Mouse (Mus musculus) neural tube, embryonic 15.5 days (tissue): ENCODE measurements around the gene Pla2g4f. TPM values are rescaled to one million over a fixed set of nuclear protein-coding genes. Genes with fewer than 3 reads are reported as not detected.

ENCODE experiments used
- ATAC-seq: fragments of 200-750 bp; cut with Nextera tagmentation; 2 replicates; pipeline ENCODE4 v1.8.0; 2017; ENCODE audit warnings: mild to moderate bottlenecking, moderate TSS enrichment, moderate library complexity; ENCODE audit not compliant: low FRiP score
- H3K27ac ChIP-seq: fragments of 300-500 bp; sonication (generic); replicated peaks from 2 replicates; pipeline ENCODE4 v1.5.1; 2015; ENCODE audit warnings: mild to moderate bottlenecking, inconsistent platforms
- H3K27me3 ChIP-seq: fragments of 300-500 bp; sonication (generic); replicated peaks from 2 replicates; pipeline ENCODE4 v1.6.1; 2015; ENCODE audit warnings: inconsistent platforms
- H3K36me3 ChIP-seq: fragments of 300-500 bp; sonication (generic); 2 replicates; pipeline ENCODE4 v1.6.1; 2015; ENCODE audit warnings: inconsistent platforms
- H3K4me1 ChIP-seq: fragments of 300-500 bp; sonication (generic); 2 replicates; pipeline ENCODE4 v1.6.1; 2015; ENCODE audit warnings: inconsistent platforms
- H3K4me2 ChIP-seq: fragments of 300-500 bp; sonication (generic); 2 replicates; pipeline ENCODE4 v1.6.1; 2015; ENCODE audit warnings: inconsistent platforms, mild to moderate bottlenecking, moderate library complexity
- H3K4me3 ChIP-seq: fragments of 300-500 bp; sonication (generic); replicated peaks from 2 replicates; pipeline ENCODE4 v1.5.1; 2015; ENCODE audit warnings: mild to moderate bottlenecking, inconsistent platforms
- H3K9ac ChIP-seq: fragments of 300-500 bp; sonication (generic); replicated peaks from 2 replicates; pipeline ENCODE4 v1.6.1; 2015; ENCODE audit warnings: mild to moderate bottlenecking, inconsistent platforms
- H3K9me3 ChIP-seq: fragments of 300-500 bp; sonication (generic); replicated peaks from 2 replicates; pipeline ENCODE4 v1.6.1; 2016; ENCODE audit warnings: inconsistent platforms
- whole genome bisulfite sequencing: fragments of 180-500 bp; shearing (Covaris S2); methylation state at CpG from one replicate; pipeline ENCODE4 v1.1.7; 2015; ENCODE audit warnings: mixed read lengths; 5-methylcytosine and 5-hydroxymethylcytosine counted together
- polyA plus RNA-seq: library from polyadenylated mRNA; unstranded; fragments of >200 nt; fragmentation: Nextera tagmentation; extraction: Ambion mirVana; gene quantifications from 2 replicates; pipeline ENCODE4 v1.2.1, GENCODE M21; 2015

The Pla2g4f gene
- polyA plus RNA-seq = 0.06 and 0.09 TPM in 2 replicates

GRCm38 (mm10) chr2:120313976-120314375 is at the start of gene Pla2g4f:
TSS of gene Pla2g4f (minus strand) at chr2:120314165.
- H3K4me2 ChIP-seq = no peak within 1 kb of the TSS
- peaks cover 28% of the 10 kb centered on the region for H3K36me3 ChIP-seq
- no peaks in the 10 kb centered on the region for H3K4me1 ChIP-seq
- 57% methylated on average over 3 of the region's 3 CpGs for WGBS
- no peak for ATAC-seq
- H3K4me3 ChIP-seq = no peak within 1 kb of the TSS
- no peaks in the 10 kb centered on the region for H3K27me3 ChIP-seq
- H3K9ac ChIP-seq = no peak within 1 kb of the TSS
- H3K9me3 ChIP-seq = no peaks in the 10 kb centered on the region
- no peak within 1 kb of the TSS for H3K27ac ChIP-seq

- WGBS = 86% methylated on average over 1 of the region's 1 CpGs
- no peak overlapping the region for H3K4me2 ChIP-seq
- H3K4me3 ChIP-seq = no peak overlapping the region
- no peak for ATAC-seq
- H3K9me3 ChIP-seq = no peaks in the 10 kb centered on the region
- peaks cover 60% of the 10 kb centered on the region for H3K36me3 ChIP-seq
- H3K27me3 ChIP-seq = no peaks in the 10 kb centered on the region
- no peak overlapping the region for H3K9ac ChIP-seq
- no peak overlapping the region for H3K27ac ChIP-seq
- H3K4me1 ChIP-seq = no peaks in the 10 kb centered on the region
Measured at GRCm38 (mm10) chr2:120360425-120360824, 46.5 kb upstream of the Pla2g4f start.

GRCm38 (mm10) chr2:120352682-120353646 is 39.0 kb upstream of the Pla2g4f start, which contains the start of gene Vps39:
TSS of gene Vps39 (minus strand) at chr2:120353137.
- Histone ChIP-seq H3K4me3 (peak within 1 kb of the TSS; percentile 99), H3K9me3 (no peaks in the 10 kb centered on the region), H3K27ac (peak within 1 kb of the TSS; percentile 81), H3K9ac (peak within 1 kb of the TSS; percentile 90), H3K4me1 (peaks cover 27% of the 10 kb centered on the region), H3K27me3 (no peaks in the 10 kb centered on the region), H3K36me3 (peaks cover 41% of the 10 kb centered on the region), H3K4me2 (peak within 1 kb of the TSS; percentile 64)
- ATAC-seq = peak; percentile 98
- WGBS = 12% methylated on average over 44 of the region's 44 CpGs

GRCm38 (mm10) chr2:120351321-120351720 is 37.4 kb upstream of the Pla2g4f start:
- H3K4me2 ChIP-seq = peak overlapping the region; percentile 64; the same call in 1 of the 2 replicates
- no peak for ATAC-seq
- H3K9ac ChIP-seq = no peak overlapping the region
- H3K4me3 ChIP-seq = no peak overlapping the region
- H3K4me1 ChIP-seq = peaks cover 27% of the 10 kb centered on the region
- no peaks in the 10 kb centered on the region for H3K9me3 ChIP-seq
- H3K27me3 ChIP-seq = no peaks in the 10 kb centered on the region
- peaks cover 46% of the 10 kb centered on the region for H3K36me3 ChIP-seq
- 87% methylated on average over 5 of the region's 5 CpGs for WGBS
- no peak overlapping the region for H3K27ac ChIP-seq

GRCm38 (mm10) chr2:120348120-120348519 is 34.2 kb upstream of the Pla2g4f start:
- Histone ChIP-seq H3K4me1 (peaks cover 24% of the 10 kb centered on the region), H3K9ac (no peak overlapping the region), H3K9me3 (no peaks in the 10 kb centered on the region), H3K4me2 (no peak overlapping the region), H3K27ac (no peak overlapping the region), H3K27me3 (no peaks in the 10 kb centered on the region), H3K4me3 (no peak overlapping the region), H3K36me3 (peaks cover 61% of the 10 kb centered on the region)
- 92% methylated on average over 9 of the region's 9 CpGs for WGBS
- ATAC-seq = no peak

- no peak overlapping the region for H3K27ac ChIP-seq
- H3K27me3 ChIP-seq = no peaks in the 10 kb centered on the region
- no peak overlapping the region for H3K9ac ChIP-seq
- ATAC-seq = no peak
- WGBS = 89% methylated on average over 1 of the region's 1 CpGs
- no peaks in the 10 kb centered on the region for H3K9me3 ChIP-seq
- no peak overlapping the region for H3K4me2 ChIP-seq
- H3K4me1 ChIP-seq = no peaks in the 10 kb centered on the region
- no peak overlapping the region for H3K4me3 ChIP-seq
- peaks cover 92% of the 10 kb centered on the region for H3K36me3 ChIP-seq
Measured at GRCm38 (mm10) chr2:120341741-120342140, 27.8 kb upstream of the Pla2g4f start.

GRCm38 (mm10) chr2:120337886-120338285 is 23.9 kb upstream of the Pla2g4f start:
- no peak for ATAC-seq
- 71% methylated on average over 2 of the region's 2 CpGs for WGBS
- Histone ChIP-seq H3K36me3 (peaks cover 81% of the 10 kb centered on the region), H3K4me1 (no peaks in the 10 kb centered on the region), H3K4me3 (no peak overlapping the region), H3K27me3 (no peaks in the 10 kb centered on the region), H3K27ac (no peak overlapping the region), H3K9me3 (no peaks in the 10 kb centered on the region), H3K9ac (no peak overlapping the region), H3K4me2 (no peak overlapping the region)

GRCm38 (mm10) chr2:120331575-120331974 is 17.6 kb upstream of the Pla2g4f start:
- peaks cover 75% of the 10 kb centered on the region for H3K36me3 ChIP-seq
- no peak overlapping the region for H3K27ac ChIP-seq
- H3K9me3 ChIP-seq = no peaks in the 10 kb centered on the region
- H3K4me1 ChIP-seq = no peaks in the 10 kb centered on the region
- no peak overlapping the region for H3K4me3 ChIP-seq
- WGBS = 89% methylated on average over 4 of the region's 4 CpGs
- H3K9ac ChIP-seq = no peak overlapping the region
- ATAC-seq = no peak
- H3K4me2 ChIP-seq = no peak overlapping the region
- no peaks in the 10 kb centered on the region for H3K27me3 ChIP-seq

GRCm38 (mm10) chr2:120315077-120315476 is 1.1 kb upstream of the Pla2g4f start:
- no peak overlapping the region for H3K9ac ChIP-seq
- H3K9me3 ChIP-seq = no peaks in the 10 kb centered on the region
- H3K4me1 ChIP-seq = no peaks in the 10 kb centered on the region
- no peak for ATAC-seq
- 81% methylated on average over 4 of the region's 4 CpGs for WGBS
- no peak overlapping the region for H3K4me2 ChIP-seq
- no peak overlapping the region for H3K4me3 ChIP-seq
- H3K36me3 ChIP-seq = peaks cover 36% of the 10 kb centered on the region
- H3K27ac ChIP-seq = no peak overlapping the region
- no peaks in the 10 kb centered on the region for H3K27me3 ChIP-seq

GRCm38 (mm10) chr2:120314487-120314886 is 522 bp upstream of the Pla2g4f start:
- no peak overlapping the region for H3K4me2 ChIP-seq
- no peak overlapping the region for H3K27ac ChIP-seq
- H3K9ac ChIP-seq = no peak overlapping the region
- 79% methylated on average over 4 of the region's 4 CpGs for WGBS
- no peaks in the 10 kb centered on the region for H3K9me3 ChIP-seq
- peaks cover 33% of the 10 kb centered on the region for H3K36me3 ChIP-seq
- no peaks in the 10 kb centered on the region for H3K27me3 ChIP-seq
- no peak overlapping the region for H3K4me3 ChIP-seq
- no peak for ATAC-seq
- H3K4me1 ChIP-seq = no peaks in the 10 kb centered on the region

- Histone ChIP-seq H3K4me2 (no peak overlapping the region), H3K4me1 (no peaks in the 10 kb centered on the region), H3K27me3 (no peaks in the 10 kb centered on the region), H3K4me3 (no peak overlapping the region), H3K36me3 (peaks cover 12% of the 10 kb centered on the region), H3K9ac (no peak overlapping the region), H3K27ac (no peak overlapping the region), H3K9me3 (no peaks in the 10 kb centered on the region)
- no peak for ATAC-seq
- 88% methylated on average over 7 of the region's 7 CpGs for WGBS
Measured at GRCm38 (mm10) chr2:120312276-120312825, 1.6 kb downstream of the Pla2g4f start.

GRCm38 (mm10) chr2:120304113-120304512 is 9.9 kb downstream of the Pla2g4f start:
- no peaks in the 10 kb centered on the region for H3K27me3 ChIP-seq
- WGBS = 35% methylated on average over 3 of the region's 3 CpGs
- no peak for ATAC-seq
- H3K4me3 ChIP-seq = no peak overlapping the region
- H3K36me3 ChIP-seq = no peaks in the 10 kb centered on the region
- H3K9me3 ChIP-seq = no peaks in the 10 kb centered on the region
- H3K27ac ChIP-seq = no peak overlapping the region
- H3K4me1 ChIP-seq = no peaks in the 10 kb centered on the region
- no peak overlapping the region for H3K4me2 ChIP-seq
- H3K9ac ChIP-seq = no peak overlapping the region
